Mouse (Mus musculus): ENCODE measurements around the gene Sh3pxd2a.

DNA sequence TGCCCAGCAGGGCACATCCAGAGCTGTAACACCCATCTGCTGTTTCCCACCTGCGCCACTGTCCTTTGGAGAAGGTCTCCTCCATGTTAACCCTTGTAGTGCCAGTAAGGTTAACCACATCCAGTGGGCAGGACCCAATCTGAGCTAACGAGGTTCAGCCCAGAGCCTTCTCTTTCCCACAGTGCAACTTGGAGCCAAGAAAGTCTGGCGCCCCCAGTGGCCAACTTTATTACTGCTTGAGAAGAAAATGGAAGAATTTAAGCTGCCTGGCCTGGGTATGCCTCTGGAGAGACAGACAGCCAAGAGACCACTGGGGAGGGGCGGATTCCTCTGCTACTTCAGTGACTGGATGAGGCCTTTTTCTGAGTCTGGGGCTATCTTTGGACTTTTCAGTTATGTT lies 89.8 kb downstream of the Sh3pxd2a start:
- TF ChIP-seq CTCF (IDR thresholded peaks at IDR 0.05; ENCODE audit: low read depth) (peak; percentile 89), EP300 (IDR thresholded peaks at IDR 0.05; ENCODE audit: low read depth) (no peak)

All from liver, postnatal 0 days (tissue).